Mouse (Mus musculus) cerebellum, postnatal 14 days (tissue): Measurements from ENCODE around the gene Olfr115.

Experiments
- DNase-seq, 2 experiments: peaks; one replicate each; pipeline ENCODE4 v3.0.0; 2021; ENCODE audit warnings: mixed read lengths in 2 of 2

Gene Olfr115

GRCm38 (mm10) chr17:37627009-37627408, at the start of gene Olfr115, which contains the start of gene Olfr116:
Gene Olfr115, minus strand, starts transcription at chr17:37627109.
Gene Olfr116, minus strand, starts transcription at chr17:37627199.
- no peak for DNase-seq

- no peak for DNase-seq
Observed at GRCm38 (mm10) chr17:37666688-37667087, 39.8 kb upstream of the Olfr115 start, which contains the start of gene Olfr118. Gene Olfr118, plus strand, starts transcription at chr17:37666988.

- no peak for DNase-seq
Observed at GRCm38 (mm10) chr17:37663682-37664081, 36.8 kb upstream of the Olfr115 start, which contains the start of gene Olfr117. Gene Olfr117, minus strand, starts transcription at chr17:37663782.

- DNase-seq = no peak
Observed at GRCm38 (mm10) chr17:37592643-37593042, 34.3 kb downstream of the Olfr115 start, which contains the start of gene Olfr114. Gene Olfr114, minus strand, starts transcription at chr17:37592743.

- no peak for DNase-seq
Observed at GRCm38 (mm10) chr17:37577563-37577962, 49.3 kb downstream of the Olfr115 start, which contains the start of gene Olfr113. Gene Olfr113, minus strand, starts transcription at chr17:37577663.

- no peak for DNase-seq
Observed at GRCm38 (mm10) chr17:37569351-37569750, 57.6 kb downstream of the Olfr115 start, which contains the start of gene Olfr112. Gene Olfr112, minus strand, starts transcription at chr17:37569451.
